Mouse (Mus musculus) forebrain, embryonic 10.5 days (tissue): Measurements from ENCODE around the gene Gtsf1l. TPM values are rescaled to one million over a fixed set of nuclear protein-coding genes. Genes with fewer than 3 reads are reported as not detected.

ENCODE experiments used
- DNase-seq: peaks from one replicate; pipeline ENCODE4 v3.0.0-alpha.2; 2017; ENCODE audit warnings: low spot score; ENCODE audit errors: extremely low spot score
- H3K27ac ChIP-seq: fragments of 300-500 bp; sonication (generic); 2 replicates; pipeline ENCODE4 v1.5.1; 2016; ENCODE audit warnings: mild to moderate bottlenecking
- H3K27me3 ChIP-seq: fragments of 300-500 bp; sonication (generic); 2 replicates; pipeline ENCODE4 v1.6.1; 2016; ENCODE audit warnings: mild to moderate bottlenecking; ENCODE audit not compliant: poor library complexity, severe bottlenecking
- H3K36me3 ChIP-seq: fragments of 300-500 bp; sonication (generic); replicated peaks from 2 replicates; pipeline ENCODE4 v1.6.1; 2016; ENCODE audit warnings: mild to moderate bottlenecking, moderate library complexity
- H3K4me1 ChIP-seq: fragments of 300-500 bp; sonication (generic); 2 replicates; pipeline ENCODE4 v1.6.1; 2016
- H3K4me3 ChIP-seq: fragments of 300-500 bp; sonication (generic); 2 replicates; pipeline ENCODE4 v1.5.1; 2016; ENCODE audit warnings: mild to moderate bottlenecking, moderate library complexity
- H3K9me3 ChIP-seq: fragments of 300-500 bp; sonication (generic); 2 replicates; pipeline ENCODE4 v1.6.1; 2016; ENCODE audit warnings: mild to moderate bottlenecking, moderate library complexity
- WGBS: fragments of 180-500 bp; shearing (Covaris S2); methylation state at CpG from one replicate; pipeline ENCODE4 v1.1.7; 2016; 5-methylcytosine and 5-hydroxymethylcytosine counted together
- polyA plus RNA-seq: library from polyadenylated mRNA; unstranded; fragments of >200 nt; fragmentation: Nextera tagmentation; extraction: Ambion mirVana; gene quantifications from 2 replicates; pipeline ENCODE4 v1.2.1, GENCODE M21; 2016

Gtsf1l gene
- polyA plus RNA-seq, 1 experiment from 2014 or later = not detected

GRCm38 (mm10) chr2:163082591-163082990, 5.1 kb downstream of the Gtsf1l start:
- 86% methylated on average over 5 of the region's 5 CpGs for WGBS

GRCm38 (mm10) chr2:163079041-163079440, 8.6 kb downstream of the Gtsf1l start:
- Histone ChIP-seq H3K4me1 (no peaks in the 10 kb centered on the region), H3K9me3 (no peaks in the 10 kb centered on the region), H3K4me3 (no peak overlapping the region), H3K36me3 (peaks cover 92% of the 10 kb centered on the region), H3K27ac (no peak overlapping the region), H3K27me3 (no peaks in the 10 kb centered on the region)
- WGBS = 96% methylated on average over 4 of the region's 4 CpGs
- no peak for DNase-seq

More at GRCm38 (mm10) chr2:163082591-163082990, 5.1 kb downstream of the Gtsf1l start:
- H3K36me3 ChIP-seq = peaks cover 75% of the 10 kb centered on the region
- no peaks in the 10 kb centered on the region for H3K27me3 ChIP-seq
- H3K9me3 ChIP-seq = no peaks in the 10 kb centered on the region
- no peaks in the 10 kb centered on the region for H3K4me1 ChIP-seq
- H3K27ac ChIP-seq = no peak overlapping the region
- no peak for DNase-seq
- H3K4me3 ChIP-seq = no peak overlapping the region

- Histone ChIP-seq H3K27ac (no peak overlapping the region), H3K27me3 (no peaks in the 10 kb centered on the region), H3K9me3 (no peaks in the 10 kb centered on the region), H3K4me1 (no peaks in the 10 kb centered on the region), H3K36me3 (peaks cover 96% of the 10 kb centered on the region), H3K4me3 (no peak overlapping the region)
- DNase-seq = no peak
- 85% methylated on average over 3 of the region's 3 CpGs for WGBS
Observed at GRCm38 (mm10) chr2:163075234-163075633, 12.4 kb downstream of the Gtsf1l start.

- Histone ChIP-seq H3K27ac (no peak overlapping the region), H3K9me3 (no peaks in the 10 kb centered on the region), H3K4me1 (no peaks in the 10 kb centered on the region), H3K36me3 (peaks cover 98% of the 10 kb centered on the region), H3K27me3 (no peaks in the 10 kb centered on the region), H3K4me3 (no peak overlapping the region)
- DNase-seq = no peak
- 95% methylated on average over 12 of the region's 12 CpGs for WGBS
Observed at GRCm38 (mm10) chr2:163074808-163075207, 12.8 kb downstream of the Gtsf1l start.

GRCm38 (mm10) chr2:163074006-163074405, 13.6 kb downstream of the Gtsf1l start:
- H3K27me3 ChIP-seq = no peaks in the 10 kb centered on the region

GRCm38 (mm10) chr2:163073023-163073757, 14.5 kb downstream of the Gtsf1l start:
- DNase-seq = no peak
- 94% methylated on average over 9 of the region's 9 CpGs for WGBS
- H3K9me3 ChIP-seq = no peaks in the 10 kb centered on the region
- no peaks in the 10 kb centered on the region for H3K27me3 ChIP-seq
- peaks cover 97% of the 10 kb centered on the region for H3K36me3 ChIP-seq
- no peak overlapping the region for H3K27ac ChIP-seq
- no peak overlapping the region for H3K4me3 ChIP-seq
- no peaks in the 10 kb centered on the region for H3K4me1 ChIP-seq

More at GRCm38 (mm10) chr2:163074006-163074405, 13.6 kb downstream of the Gtsf1l start:
- Histone ChIP-seq H3K4me3 (no peak overlapping the region), H3K9me3 (no peaks in the 10 kb centered on the region), H3K27ac (no peak overlapping the region), H3K4me1 (no peaks in the 10 kb centered on the region), H3K36me3 (peaks cover 97% of the 10 kb centered on the region)
- DNase-seq = no peak
- 93% methylated on average over 7 of the region's 7 CpGs for WGBS

GRCm38 (mm10) chr2:163071590-163071989, 16.1 kb downstream of the Gtsf1l start:
- Histone ChIP-seq H3K4me3 (no peak overlapping the region), H3K4me1 (no peaks in the 10 kb centered on the region), H3K27me3 (no peaks in the 10 kb centered on the region), H3K27ac (no peak overlapping the region), H3K9me3 (no peaks in the 10 kb centered on the region), H3K36me3 (peaks cover 97% of the 10 kb centered on the region)
- WGBS = 87% methylated on average over 3 of the region's 3 CpGs
- no peak for DNase-seq

- DNase-seq = no peak
- Histone ChIP-seq H3K36me3 (peaks cover 97% of the 10 kb centered on the region), H3K27me3 (no peaks in the 10 kb centered on the region), H3K4me3 (no peak overlapping the region), H3K4me1 (no peaks in the 10 kb centered on the region), H3K27ac (no peak overlapping the region), H3K9me3 (no peaks in the 10 kb centered on the region)
- WGBS = 88% methylated on average over 3 of the region's 3 CpGs
Observed at GRCm38 (mm10) chr2:163070213-163070612, 17.4 kb downstream of the Gtsf1l start.

- H3K36me3 ChIP-seq = peaks cover 99% of the 10 kb centered on the region
- no peaks in the 10 kb centered on the region for H3K27me3 ChIP-seq
- 91% methylated on average over 1 of the region's 1 CpGs for WGBS
Observed at GRCm38 (mm10) chr2:163067233-163067632, 20.4 kb downstream of the Gtsf1l start.

GRCm38 (mm10) chr2:163066326-163066725, 21.3 kb downstream of the Gtsf1l start:
- Histone ChIP-seq H3K9me3 (no peaks in the 10 kb centered on the region), H3K27me3 (no peaks in the 10 kb centered on the region), H3K27ac (no peak overlapping the region), H3K36me3 (peaks cover 99% of the 10 kb centered on the region), H3K4me3 (no peak overlapping the region), H3K4me1 (no peaks in the 10 kb centered on the region)
- DNase-seq = no peak
- 97% methylated on average over 6 of the region's 6 CpGs for WGBS

More at GRCm38 (mm10) chr2:163067233-163067632, 20.4 kb downstream of the Gtsf1l start:
- Histone ChIP-seq H3K27ac (no peak overlapping the region), H3K4me3 (no peak overlapping the region), H3K9me3 (no peaks in the 10 kb centered on the region), H3K4me1 (no peaks in the 10 kb centered on the region)
- DNase-seq = no peak

GRCm38 (mm10) chr2:163062119-163062508, 25.5 kb downstream of the Gtsf1l start:
- Histone ChIP-seq H3K27me3 (no peaks in the 10 kb centered on the region), H3K4me3 (no peak overlapping the region), H3K27ac (no peak overlapping the region), H3K9me3 (no peaks in the 10 kb centered on the region), H3K36me3 (peaks cover 82% of the 10 kb centered on the region), H3K4me1 (peaks cover 4% of the 10 kb centered on the region; the same call in 1 of the 2 replicates)
- no peak for DNase-seq
- 82% methylated on average over 6 of the region's 6 CpGs for WGBS

GRCm38 (mm10) chr2:163061203-163062118, 26.2 kb downstream of the Gtsf1l start:
- H3K4me1 ChIP-seq = peaks cover 10% of the 10 kb centered on the region
- peaks cover 77% of the 10 kb centered on the region for H3K36me3 ChIP-seq
- H3K9me3 ChIP-seq = no peaks in the 10 kb centered on the region
- no peaks in the 10 kb centered on the region for H3K27me3 ChIP-seq
- H3K4me3 ChIP-seq = no peak overlapping the region
- no peak for DNase-seq
- no peak overlapping the region for H3K27ac ChIP-seq
- WGBS = 90% methylated on average over 8 of the region's 8 CpGs

- Histone ChIP-seq H3K4me1 (peaks cover 18% of the 10 kb centered on the region), H3K4me3 (no peak overlapping the region), H3K27me3 (no peaks in the 10 kb centered on the region), H3K36me3 (peaks cover 69% of the 10 kb centered on the region), H3K9me3 (no peaks in the 10 kb centered on the region), H3K27ac (no peak overlapping the region)
- WGBS = 87% methylated on average over 6 of the region's 6 CpGs
- no peak for DNase-seq
Observed at GRCm38 (mm10) chr2:163060630-163061029, 27.0 kb downstream of the Gtsf1l start.
